Mouse (Mus musculus): ENCODE results near the gene Asgr2. TPM values are rescaled to one million over a fixed set of nuclear protein-coding genes. Genes with fewer than 3 reads are reported as not detected.
A peak's percentile ranks its signal among the peaks of the same experiment; 100 is the strongest.
"Not testable (repeated sequence)": the region's sequence is repeated elsewhere in the genome, so short reads cannot be mapped to it uniquely, and the experiment has no call there.

Gene Asgr2
- polyA plus RNA-seq, 1 experiment from 2014 or later = not detected

- WGBS = 87% methylated on average over 9 of the region's 9 CpGs
- no peaks in the 10 kb centered on the region for H3K27me3 ChIP-seq (ENCODE audit: control insufficient read depth, insufficient read depth, low read length)
- H3K9ac ChIP-seq (replicated peaks; ENCODE audit: low read length) = no peak overlapping the region
These were observed 34.6 kb upstream of the Asgr2 start for GRCm38 (mm10) chr11:70057805-70058204.

GRCm38 (mm10) chr11:70059930-70060329 is 32.5 kb upstream of the Asgr2 start:
- WGBS = 70% methylated on average over 6 of the region's 6 CpGs

More at GRCm38 (mm10) chr11:70057805-70058204, 34.6 kb upstream of the Asgr2 start:
- no peak overlapping the region for H3K4me2 ChIP-seq (ENCODE audit: low read length)
- no peaks in the 10 kb centered on the region for H3K9me3 ChIP-seq (ENCODE audit: control insufficient read depth, low read length)
- ATAC-seq (ENCODE audit: low FRiP score, low TSS enrichment) (no peak), DNase-seq (no peak)
- no peak overlapping the region for H3K27ac ChIP-seq (replicated peaks; ENCODE audit: low read depth, low read length)
- no peaks in the 10 kb centered on the region for H3K36me3 ChIP-seq (ENCODE audit: control insufficient read depth, insufficient read depth, low read length)
- H3K4me3 ChIP-seq (replicated peaks; ENCODE audit: low read depth, low read length) = no peak overlapping the region
- H3K4me1 ChIP-seq (ENCODE audit: control insufficient read depth, insufficient read depth, low read length) = no peaks in the 10 kb centered on the region

GRCm38 (mm10) chr11:70063053-70063452 is 29.4 kb upstream of the Asgr2 start:
- H3K36me3 ChIP-seq (ENCODE audit: control insufficient read depth, insufficient read depth, low read length) = no peaks in the 10 kb centered on the region
- H3K9me3 ChIP-seq (ENCODE audit: control insufficient read depth, low read length) = no peaks in the 10 kb centered on the region
- H3K27me3 ChIP-seq (ENCODE audit: control insufficient read depth, insufficient read depth, low read length) = no peaks in the 10 kb centered on the region
- H3K27ac ChIP-seq (replicated peaks; ENCODE audit: low read depth, low read length) = no peak overlapping the region
- H3K4me3 ChIP-seq (replicated peaks; ENCODE audit: low read depth, low read length) = no peak overlapping the region
- no peak overlapping the region for H3K4me2 ChIP-seq (ENCODE audit: low read length)
- H3K9ac ChIP-seq (replicated peaks; ENCODE audit: low read length) = no peak overlapping the region
- DNase-seq (no peak), ATAC-seq (ENCODE audit: low FRiP score, low TSS enrichment) (no peak)
- no peaks in the 10 kb centered on the region for H3K4me1 ChIP-seq (ENCODE audit: control insufficient read depth, insufficient read depth, low read length)
- WGBS = 68% methylated on average over 3 of the region's 3 CpGs

More at GRCm38 (mm10) chr11:70059930-70060329, 32.5 kb upstream of the Asgr2 start:
- ATAC-seq (ENCODE audit: low FRiP score, low TSS enrichment) (no peak), DNase-seq (no peak)
- no peaks in the 10 kb centered on the region for H3K36me3 ChIP-seq (ENCODE audit: control insufficient read depth, insufficient read depth, low read length)
- H3K9ac ChIP-seq (replicated peaks; ENCODE audit: low read length) = no peak overlapping the region
- no peaks in the 10 kb centered on the region for H3K9me3 ChIP-seq (ENCODE audit: control insufficient read depth, low read length)
- H3K27ac ChIP-seq (replicated peaks; ENCODE audit: low read depth, low read length) = no peak overlapping the region
- H3K4me2 ChIP-seq (ENCODE audit: low read length) = no peak overlapping the region
- H3K27me3 ChIP-seq (ENCODE audit: control insufficient read depth, insufficient read depth, low read length) = no peaks in the 10 kb centered on the region
- H3K4me1 ChIP-seq (ENCODE audit: control insufficient read depth, insufficient read depth, low read length) = no peaks in the 10 kb centered on the region
- no peak overlapping the region for H3K4me3 ChIP-seq (replicated peaks; ENCODE audit: low read depth, low read length)

GRCm38 (mm10) chr11:70066701-70067100 is 25.7 kb upstream of the Asgr2 start:
- DNase-seq = no peak
- H3K27me3 ChIP-seq (ENCODE audit: control insufficient read depth, insufficient read depth, low read length) = no peaks in the 10 kb centered on the region
- 82% methylated on average over 4 of the region's 4 CpGs for WGBS
- no peaks in the 10 kb centered on the region for H3K4me1 ChIP-seq (ENCODE audit: control insufficient read depth, insufficient read depth, low read length)
- no peaks in the 10 kb centered on the region for H3K9me3 ChIP-seq (ENCODE audit: control insufficient read depth, low read length)
- ATAC-seq (ENCODE audit: low FRiP score, low TSS enrichment) = no peak
- no peak overlapping the region for H3K4me2 ChIP-seq (ENCODE audit: low read length)
- H3K36me3 ChIP-seq (ENCODE audit: control insufficient read depth, insufficient read depth, low read length) = no peaks in the 10 kb centered on the region
- H3K4me3 ChIP-seq (replicated peaks; ENCODE audit: low read depth, low read length) = no peak overlapping the region
- H3K9ac ChIP-seq (replicated peaks; ENCODE audit: low read length) = no peak overlapping the region
- H3K27ac ChIP-seq (replicated peaks; ENCODE audit: low read depth, low read length) = no peak overlapping the region

GRCm38 (mm10) chr11:70068245-70068644 is 24.2 kb upstream of the Asgr2 start:
- ATAC-seq (ENCODE audit: low FRiP score, low TSS enrichment) = 0 out of 2 replicates have a peak, but pooled peaks have one; percentile 17
- Histone ChIP-seq H3K9ac (replicated peaks; ENCODE audit: low read length) (no peak overlapping the region), H3K27me3 (ENCODE audit: control insufficient read depth, insufficient read depth, low read length) (no peaks in the 10 kb centered on the region), H3K4me1 (ENCODE audit: control insufficient read depth, insufficient read depth, low read length) (no peaks in the 10 kb centered on the region), H3K9me3 (ENCODE audit: control insufficient read depth, low read length) (no peaks in the 10 kb centered on the region), H3K4me2 (ENCODE audit: low read length) (no peak overlapping the region), H3K36me3 (ENCODE audit: control insufficient read depth, insufficient read depth, low read length) (no peaks in the 10 kb centered on the region), H3K4me3 (replicated peaks; ENCODE audit: low read depth, low read length) (no peak overlapping the region), H3K27ac (replicated peaks; ENCODE audit: low read depth, low read length) (no peak overlapping the region)
- WGBS = 27% methylated on average over 3 of the region's 3 CpGs
- peak; percentile 51 for DNase-seq

- no peak overlapping the region for H3K27ac ChIP-seq (replicated peaks; ENCODE audit: low read depth, low read length)
- WGBS = 89% methylated on average over 6 of the region's 6 CpGs
- ATAC-seq (ENCODE audit: low FRiP score, low TSS enrichment) = no peak
These were observed 22.4 kb upstream of the Asgr2 start for GRCm38 (mm10) chr11:70070057-70070456.

GRCm38 (mm10) chr11:70070603-70071002 is 21.8 kb upstream of the Asgr2 start:
- H3K4me1 ChIP-seq (ENCODE audit: control insufficient read depth, insufficient read depth, low read length); DNase-seq; H3K9ac ChIP-seq (replicated peaks; ENCODE audit: low read length); ATAC-seq (ENCODE audit: low FRiP score, low TSS enrichment); H3K4me3 ChIP-seq (replicated peaks; ENCODE audit: low read depth, low read length); H3K27me3 ChIP-seq (ENCODE audit: control insufficient read depth, insufficient read depth, low read length); H3K27ac ChIP-seq (replicated peaks; ENCODE audit: low read depth, low read length); H3K36me3 ChIP-seq (ENCODE audit: control insufficient read depth, insufficient read depth, low read length); H3K9me3 ChIP-seq (ENCODE audit: control insufficient read depth, low read length); H3K4me2 ChIP-seq (ENCODE audit: low read length): not testable (repeated sequence)
- WGBS = 88% methylated on average over 3 of the region's 3 CpGs

More at GRCm38 (mm10) chr11:70070057-70070456, 22.4 kb upstream of the Asgr2 start:
- H3K4me2 ChIP-seq (ENCODE audit: low read length) = no peak overlapping the region
- H3K36me3 ChIP-seq (ENCODE audit: control insufficient read depth, insufficient read depth, low read length) = no peaks in the 10 kb centered on the region
- H3K9me3 ChIP-seq (ENCODE audit: control insufficient read depth, low read length) = no peaks in the 10 kb centered on the region
- H3K4me1 ChIP-seq (ENCODE audit: control insufficient read depth, insufficient read depth, low read length) = no peaks in the 10 kb centered on the region
- H3K27me3 ChIP-seq (ENCODE audit: control insufficient read depth, insufficient read depth, low read length) = no peaks in the 10 kb centered on the region
- H3K4me3 ChIP-seq (replicated peaks; ENCODE audit: low read depth, low read length) = no peak overlapping the region
- H3K9ac ChIP-seq (replicated peaks; ENCODE audit: low read length) = no peak overlapping the region
- DNase-seq = no peak

GRCm38 (mm10) chr11:70074379-70075071 is 17.9 kb upstream of the Asgr2 start:
- Histone ChIP-seq H3K4me1 (ENCODE audit: control insufficient read depth, insufficient read depth, low read length) (no peaks in the 10 kb centered on the region), H3K36me3 (ENCODE audit: control insufficient read depth, insufficient read depth, low read length) (no peaks in the 10 kb centered on the region), H3K27me3 (ENCODE audit: control insufficient read depth, insufficient read depth, low read length) (no peaks in the 10 kb centered on the region), H3K4me2 (ENCODE audit: low read length) (0 out of 2 replicates have a peak overlapping the region, but pooled peaks have one; percentile 18), H3K9me3 (ENCODE audit: control insufficient read depth, low read length) (no peaks in the 10 kb centered on the region), H3K4me3 (replicated peaks; ENCODE audit: low read depth, low read length) (no peak overlapping the region), H3K27ac (replicated peaks; ENCODE audit: low read depth, low read length) (no peak overlapping the region), H3K9ac (replicated peaks; ENCODE audit: low read length) (no peak overlapping the region)
- ATAC-seq (ENCODE audit: low FRiP score, low TSS enrichment) (no peak), DNase-seq (peak; percentile 91)
- WGBS = 39% methylated on average over 17 of the region's 17 CpGs

- ATAC-seq (ENCODE audit: low FRiP score, low TSS enrichment) = no peak
- no peaks in the 10 kb centered on the region for H3K27me3 ChIP-seq (ENCODE audit: control insufficient read depth, insufficient read depth, low read length)
- 91% methylated on average over 6 of the region's 6 CpGs for WGBS
These were observed 16.9 kb upstream of the Asgr2 start for GRCm38 (mm10) chr11:70075581-70075980.

More at GRCm38 (mm10) chr11:70075581-70075980, 16.9 kb upstream of the Asgr2 start:
- H3K4me1 ChIP-seq (ENCODE audit: control insufficient read depth, insufficient read depth, low read length) = no peaks in the 10 kb centered on the region
- no peaks in the 10 kb centered on the region for H3K9me3 ChIP-seq (ENCODE audit: control insufficient read depth, low read length)
- no peak for DNase-seq
- no peak overlapping the region for H3K27ac ChIP-seq (replicated peaks; ENCODE audit: low read depth, low read length)
- no peaks in the 10 kb centered on the region for H3K36me3 ChIP-seq (ENCODE audit: control insufficient read depth, insufficient read depth, low read length)
- H3K4me2 ChIP-seq (ENCODE audit: low read length) = no peak overlapping the region
- no peak overlapping the region for H3K9ac ChIP-seq (replicated peaks; ENCODE audit: low read length)
- H3K4me3 ChIP-seq (replicated peaks; ENCODE audit: low read depth, low read length) = no peak overlapping the region
